Mouse (Mus musculus): ENCODE results near the gene Uts2b.
"Not testable (repeated sequence)": the region's sequence is repeated elsewhere in the genome, so short reads cannot be mapped to it uniquely, and the experiment has no call there.

Uts2b gene

GRCm38 (mm10) chr16:27375318-27375717 is 5.3 kb upstream of the Uts2b start:
- no peak for DNase-seq (ENCODE audit: low read depth in 2 of 2, low spot score in 2 of 2)

GRCm38 (mm10) chr16:27374139-27374538 is 4.1 kb upstream of the Uts2b start:
- no peak for DNase-seq (ENCODE audit: low read depth in 2 of 2, low spot score in 2 of 2)

- DNase-seq (ENCODE audit: low read depth in 2 of 2, low spot score in 2 of 2), result no peak
Observed at GRCm38 (mm10) chr16:27370700-27371099, 661 bp upstream of the Uts2b start.

GRCm38 (mm10) chr16:27360059-27360458 is 10.0 kb downstream of the Uts2b start:
- DNase-seq (ENCODE audit: low read depth in 2 of 2, low spot score in 2 of 2), result no peak

GRCm38 (mm10) chr16:27354464-27354863 is 15.6 kb downstream of the Uts2b start:
- DNase-seq (ENCODE audit: low read depth in 2 of 2, low spot score in 2 of 2), result no peak

- no peak for DNase-seq (ENCODE audit: low read depth in 2 of 2, low spot score in 2 of 2)
Observed at GRCm38 (mm10) chr16:27349878-27350532, 20.0 kb downstream of the Uts2b start.

- DNase-seq (ENCODE audit: low read depth in 2 of 2, low spot score in 2 of 2), result no peak
Observed at GRCm38 (mm10) chr16:27349235-27349634, 20.8 kb downstream of the Uts2b start.

- DNase-seq (ENCODE audit: low read depth in 2 of 2, low spot score in 2 of 2), result no peak
Observed at GRCm38 (mm10) chr16:27348359-27348758, 21.7 kb downstream of the Uts2b start.

GRCm38 (mm10) chr16:27347521-27347920 is 22.5 kb downstream of the Uts2b start:
- DNase-seq (ENCODE audit: low read depth in 2 of 2, low spot score in 2 of 2), result no peak

- no peak for DNase-seq (ENCODE audit: low read depth in 2 of 2, low spot score in 2 of 2)
Observed at GRCm38 (mm10) chr16:27326463-27326862, 43.6 kb downstream of the Uts2b start.

- no peak for DNase-seq (ENCODE audit: low read depth in 2 of 2, low spot score in 2 of 2)
Observed at GRCm38 (mm10) chr16:27322047-27322446, 48.0 kb downstream of the Uts2b start.

- DNase-seq (ENCODE audit: low read depth in 2 of 2, low spot score in 2 of 2), result no peak
Observed at GRCm38 (mm10) chr16:27319099-27319498, 50.9 kb downstream of the Uts2b start.

GRCm38 (mm10) chr16:27307189-27307588 is 62.9 kb downstream of the Uts2b start, which contains the start of gene Ostn:
Gene Ostn (plus strand): TSS chr16:27307489.
- not testable (repeated sequence) for DNase-seq (ENCODE audit: low read depth in 2 of 2, low spot score in 2 of 2)
